Mouse (Mus musculus): ENCODE data around the gene Lactb. TPM values are rescaled to one million over a fixed set of nuclear protein-coding genes. Genes with fewer than 3 reads are reported as not detected.

The Lactb gene
- polyA plus RNA-seq, 1 experiment from 2014 or later = 14.2 TPM

Other genes with a start within 250 kb of the Lactb start
- gene Aph1b, start 180.0 kb downstream of the Lactb start, polyA plus RNA-seq (2014; fragmentation: Nextera tagmentation; extraction: Ambion mirVana) = 20.1 and 32.0 TPM in 2 replicates
- 0.11 and 0.16 TPM in 2 replicates for gene Gm10647, start 178.4 kb downstream of the Lactb start, polyA plus RNA-seq (2014; fragmentation: Nextera tagmentation; extraction: Ambion mirVana)
- 2.1 and 3.4 TPM in 2 replicates for gene Aph1c, start 140.8 kb downstream of the Lactb start, polyA plus RNA-seq (2014; fragmentation: Nextera tagmentation; extraction: Ambion mirVana)
- 20.8 and 27.6 TPM in 2 replicates for gene Rab8b, start 55.8 kb downstream of the Lactb start, polyA plus RNA-seq (2014; fragmentation: Nextera tagmentation; extraction: Ambion mirVana)
- gene Rps27l, start 29.4 kb downstream of the Lactb start, polyA plus RNA-seq (2014; fragmentation: Nextera tagmentation; extraction: Ambion mirVana) = 245 and 251 TPM in 2 replicates
- 96.7 and 124 TPM in 2 replicates for gene Tpm1, start 73.9 kb upstream of the Lactb start, polyA plus RNA-seq (2014; fragmentation: Nextera tagmentation; extraction: Ambion mirVana)

All from midbrain, embryonic 14.5 days (tissue).